Mouse (Mus musculus): ENCODE results near the gene Elp4. TPM values are rescaled to one million over a fixed set of nuclear protein-coding genes. Genes with fewer than 3 reads are reported as not detected.

Gene Elp4
- total RNA-seq (2021) = 10 to 100 TPM; 17.8 to 22.2 TPM

- intact Hi-C loops (cut with DNase I) = loop anchor here (5.0 kb wide), 2 partner anchors 98 to 217 kb away; partner anchors contain the start of gene Dnajc24
- DNase-seq (ENCODE audit: low spot score in 2 of 2) = peak; percentile 96 to 99
Observed at GRCm38 (mm10) chr2:105903896-105904756, at the start of gene Elp4, which contains the start of gene Immp1l. Gene Elp4 (minus strand): TSS chr2:105904564. Gene Immp1l (plus strand): TSS chr2:105904638.

GRCm38 (mm10) chr2:105953862-105954261, 49.5 kb upstream of the Elp4 start:
- no peak for DNase-seq (ENCODE audit: low spot score in 2 of 2)
- intact Hi-C loops (cut with DNase I) = no loop called here

GRCm38 (mm10) chr2:105951350-105951940, 47.1 kb upstream of the Elp4 start:
- no peak for DNase-seq (ENCODE audit: low spot score in 2 of 2)
- intact Hi-C loops (cut with DNase I) = no loop called here

- intact Hi-C loops (cut with DNase I) = no loop called here
- DNase-seq (ENCODE audit: low spot score in 2 of 2) = no peak
Observed at GRCm38 (mm10) chr2:105950131-105950530, 45.8 kb upstream of the Elp4 start.

GRCm38 (mm10) chr2:105917623-105918346, 13.4 kb upstream of the Elp4 start:
- DNase-seq (ENCODE audit: low spot score in 2 of 2) = no peak
- intact Hi-C loops (cut with DNase I) = no loop called here

- DNase-seq (ENCODE audit: low spot score in 2 of 2) = no peak
- intact Hi-C loops (cut with DNase I) = no loop called here
Observed at GRCm38 (mm10) chr2:105916671-105917070, 12.3 kb upstream of the Elp4 start.

GRCm38 (mm10) chr2:105913655-105914366, 9.4 kb upstream of the Elp4 start:
- intact Hi-C loops (cut with DNase I) = no loop called here
- no peak for DNase-seq (ENCODE audit: low spot score in 2 of 2)

- no peak for DNase-seq (ENCODE audit: low spot score in 2 of 2)
Observed at GRCm38 (mm10) chr2:105910611-105911010, 6.2 kb upstream of the Elp4 start.

GRCm38 (mm10) chr2:105908351-105908750, 4.0 kb upstream of the Elp4 start:
- intact Hi-C loops (cut with DNase I) = no loop called here
- DNase-seq (ENCODE audit: low spot score in 2 of 2) = no peak

More at GRCm38 (mm10) chr2:105910611-105911010, 6.2 kb upstream of the Elp4 start:
- intact Hi-C loops (cut with DNase I) = no loop called here

- intact Hi-C loops (cut with DNase I) = loop anchor here (5.0 kb wide), 2 partner anchors 98 to 217 kb away; partner anchors contain the start of gene Dnajc24
- no peak for DNase-seq (ENCODE audit: low spot score in 2 of 2)
Observed at GRCm38 (mm10) chr2:105904757-105905146, 388 bp upstream of the Elp4 start.

- no peak for DNase-seq (ENCODE audit: low spot score in 2 of 2)
Observed at GRCm38 (mm10) chr2:105890816-105891215, 13.5 kb downstream of the Elp4 start.

GRCm38 (mm10) chr2:105873403-105873802, 31.0 kb downstream of the Elp4 start:
- DNase-seq (ENCODE audit: low spot score in 2 of 2) = no peak

More at GRCm38 (mm10) chr2:105890816-105891215, 13.5 kb downstream of the Elp4 start:
- intact Hi-C loops (cut with DNase I) = no loop called here

GRCm38 (mm10) chr2:105854740-105855139, 49.6 kb downstream of the Elp4 start:
- intact Hi-C loops (cut with DNase I) = no loop called here
- DNase-seq (ENCODE audit: low spot score in 2 of 2) = peak; percentile 9 to 54

More at GRCm38 (mm10) chr2:105873403-105873802, 31.0 kb downstream of the Elp4 start:
- intact Hi-C loops (cut with DNase I) = no loop called here

- DNase-seq (ENCODE audit: low spot score in 2 of 2) = no peak
- intact Hi-C loops (cut with DNase I) = loop anchor here (1.0 kb wide), 1 partner anchor 9 kb away; no protein-coding TSS in a partner anchor
Observed at GRCm38 (mm10) chr2:105852971-105853370, 51.4 kb downstream of the Elp4 start.

GRCm38 (mm10) chr2:105851714-105852293, 52.6 kb downstream of the Elp4 start:
- intact Hi-C loops (cut with DNase I) = no loop called here
- DNase-seq (ENCODE audit: low spot score in 2 of 2) = no peak

- DNase-seq (ENCODE audit: low spot score in 2 of 2) = no peak
- intact Hi-C loops (cut with DNase I) = no loop called here
Observed at GRCm38 (mm10) chr2:105843151-105843550, 61.2 kb downstream of the Elp4 start.

GRCm38 (mm10) chr2:105817965-105818364, 86.4 kb downstream of the Elp4 start:
- intact Hi-C loops (cut with DNase I) = no loop called here

GRCm38 (mm10) chr2:105815170-105815569, 89.2 kb downstream of the Elp4 start:
- DNase-seq (ENCODE audit: low spot score in 2 of 2) = no peak
- intact Hi-C loops (cut with DNase I) = no loop called here

More at GRCm38 (mm10) chr2:105817965-105818364, 86.4 kb downstream of the Elp4 start:
- DNase-seq (ENCODE audit: low spot score in 2 of 2) = no peak

- DNase-seq (ENCODE audit: low spot score in 2 of 2) = no peak
- intact Hi-C loops (cut with DNase I) = no loop called here
Observed at GRCm38 (mm10) chr2:105813041-105813440, 91.3 kb downstream of the Elp4 start.

All from left cerebral cortex, postnatal 25 days (tissue).